Mouse (Mus musculus): ENCODE measurements around the gene Pde10a.

DNA sequence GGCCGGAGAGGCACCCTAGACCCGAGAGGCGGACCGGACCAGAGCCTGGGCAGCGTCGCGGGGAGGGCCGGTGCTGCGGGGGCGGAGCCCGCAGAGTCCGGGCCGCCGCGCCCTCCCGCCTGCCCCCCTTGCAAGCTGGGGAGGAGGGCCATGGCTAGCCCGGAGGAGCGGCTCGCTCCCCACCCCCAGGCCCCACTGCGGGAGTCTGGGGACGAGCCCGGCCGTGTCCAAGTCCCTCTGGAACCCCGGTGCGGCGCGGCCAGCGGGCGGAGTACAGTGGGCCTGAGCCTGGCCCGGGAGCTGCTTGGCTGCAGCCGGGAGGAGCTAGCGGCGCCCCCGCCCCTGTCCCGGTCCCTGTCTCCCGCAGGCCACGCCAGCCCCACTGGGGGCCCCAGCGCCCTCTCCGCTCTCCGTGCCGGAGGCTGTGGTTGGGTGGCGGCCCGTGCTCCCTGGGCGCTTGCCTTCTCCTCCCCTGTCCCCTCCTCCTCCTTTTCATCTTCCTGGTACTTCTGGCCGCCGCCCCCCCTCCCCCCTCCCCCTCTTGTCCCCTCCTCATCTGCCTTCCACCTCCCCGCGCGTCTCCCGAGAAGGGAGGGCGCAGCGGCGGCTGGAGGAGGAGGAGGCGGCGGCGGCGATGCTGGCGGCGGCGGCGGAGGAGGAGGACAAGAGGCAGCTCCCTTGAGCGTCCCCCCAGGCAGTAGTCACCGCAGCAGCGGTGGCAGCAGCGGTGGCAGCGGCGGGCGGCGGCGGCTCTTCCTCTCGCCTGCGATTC is 276.1 kb downstream of the Pde10a start:
- TF ChIP-seq ZC3H11A (IDR thresholded peaks at IDR 0.05; ENCODE audit: borderline replicate concordance, low read depth, low read length) (no peak), ZNF384 (IDR thresholded peaks at IDR 0.05; ENCODE audit: low read depth, low read length) (no peak), HCFC1 (IDR thresholded peaks at IDR 0.05; ENCODE audit: borderline replicate concordance, insufficient read depth, low read length) (no peak)

Data from ES-E14 (cell line).